Mouse (Mus musculus) embryonic facial prominence, embryonic 12.5 days (tissue): ENCODE results near the gene Slc3a1. TPM values are rescaled to one million over a fixed set of nuclear protein-coding genes. Genes with fewer than 3 reads are reported as not detected.

ENCODE experiments used
- ATAC-seq: fragments of 200-750 bp; cut with Nextera tagmentation; 2 replicates; pipeline ENCODE4 v1.8.0; 2017; ENCODE audit not compliant: insufficient number of reproducible peaks, insufficient read depth, low FRiP score, low TSS enrichment
- H3K27ac ChIP-seq: fragments of 300-500 bp; sonication (generic); 2 replicates; pipeline ENCODE4 v1.5.1; 2016; ENCODE audit warnings: mild to moderate bottlenecking
- H3K27me3 ChIP-seq: fragments of 300-500 bp; sonication (generic); 2 replicates; pipeline ENCODE4 v1.6.1; 2016; ENCODE audit warnings: mild to moderate bottlenecking, moderate library complexity
- H3K36me3 ChIP-seq: fragments of 300-500 bp; sonication (generic); 2 replicates; pipeline ENCODE4 v1.6.1; 2016; ENCODE audit warnings: mild to moderate bottlenecking
- H3K4me1 ChIP-seq: fragments of 300-500 bp; sonication (generic); 2 replicates; pipeline ENCODE4 v1.6.1; 2016
- H3K4me2 ChIP-seq: fragments of 300-500 bp; sonication (generic); replicated peaks from 2 replicates; pipeline ENCODE4 v1.6.1; 2016; ENCODE audit warnings: mild to moderate bottlenecking, moderate library complexity
- H3K4me3 ChIP-seq: fragments of 300-500 bp; sonication (generic); 2 replicates; pipeline ENCODE4 v1.5.1; 2016; ENCODE audit warnings: mild to moderate bottlenecking
- H3K9ac ChIP-seq: fragments of 300-500 bp; sonication (generic); 2 replicates; pipeline ENCODE4 v1.6.1; 2016; ENCODE audit warnings: mild to moderate bottlenecking, moderate library complexity
- H3K9me3 ChIP-seq: fragments of 300-500 bp; sonication (generic); 2 replicates; pipeline ENCODE4 v1.6.1; 2016; ENCODE audit warnings: mild to moderate bottlenecking, moderate library complexity
- WGBS: fragments of 180-500 bp; shearing (Covaris S2); methylation state at CpG from one replicate; pipeline ENCODE4 v1.1.7; 2016; 5-methylcytosine and 5-hydroxymethylcytosine counted together
- polyA plus RNA-seq: library from polyadenylated mRNA; unstranded; fragments of >200 nt; fragmentation: Nextera tagmentation; extraction: Ambion mirVana; gene quantifications from 2 replicates; pipeline ENCODE4 v1.2.1, GENCODE M21; 2016

Gene Slc3a1
- polyA plus RNA-seq, 1 experiment from 2014 or later: 0.37 TPM

- Histone ChIP-seq H3K27ac (peak within 1 kb of the TSS; percentile 85), H3K4me2 (peak within 1 kb of the TSS; percentile 67), H3K27me3 (no peaks in the 10 kb centered on the region), H3K9me3 (no peaks in the 10 kb centered on the region), H3K9ac (peak within 1 kb of the TSS; percentile 72), H3K4me1 (peaks cover 10% of the 10 kb centered on the region), H3K36me3 (no peaks in the 10 kb centered on the region), H3K4me3 (peak within 1 kb of the TSS; percentile 85)
- under 1% methylated on average over 58 of the region's 63 CpGs for WGBS
- ATAC-seq: peak; percentile 98
Measured at GRCm38 (mm10) chr17:85090120-85091099, 62.2 kb downstream of the Slc3a1 start, which contains the start of the genes Prepl and Camkmt. Gene Prepl (minus strand): TSS chr17:85090241. Gene Camkmt (plus strand): TSS chr17:85090552.

GRCm38 (mm10) chr17:85091762-85092161 lies 63.6 kb downstream of the Slc3a1 start:
- Histone ChIP-seq H3K36me3 (no peaks in the 10 kb centered on the region), H3K27ac (no peak overlapping the region), H3K27me3 (no peaks in the 10 kb centered on the region), H3K9me3 (no peaks in the 10 kb centered on the region), H3K4me2 (no peak overlapping the region), H3K9ac (no peak overlapping the region), H3K4me1 (peaks cover 10% of the 10 kb centered on the region), H3K4me3 (peak overlapping the region; percentile 85; the same call in 1 of the 2 replicates)
- 91% methylated on average over 6 of the region's 6 CpGs for WGBS
- no peak for ATAC-seq

- H3K36me3 ChIP-seq: peaks cover 22% of the 10 kb centered on the region
- H3K4me2 ChIP-seq: no peak overlapping the region
- no peak overlapping the region for H3K9ac ChIP-seq
- 96% methylated on average over 3 of the region's 3 CpGs for WGBS
- H3K4me1 ChIP-seq: peaks cover 3% of the 10 kb centered on the region
- no peak overlapping the region for H3K4me3 ChIP-seq
- H3K27ac ChIP-seq: no peak overlapping the region
- H3K9me3 ChIP-seq: peaks cover 6% of the 10 kb centered on the region; the same call in 1 of the 2 replicates
- H3K27me3 ChIP-seq: no peaks in the 10 kb centered on the region
- no peak for ATAC-seq
Measured at GRCm38 (mm10) chr17:85096396-85096795, 68.2 kb downstream of the Slc3a1 start.

GRCm38 (mm10) chr17:85098677-85099323 lies 70.6 kb downstream of the Slc3a1 start:
- Histone ChIP-seq H3K27ac (no peak overlapping the region), H3K9me3 (peaks cover 6% of the 10 kb centered on the region; the same call in 1 of the 2 replicates), H3K27me3 (no peaks in the 10 kb centered on the region), H3K36me3 (peaks cover 22% of the 10 kb centered on the region), H3K4me2 (no peak overlapping the region), H3K9ac (no peak overlapping the region), H3K4me3 (no peak overlapping the region), H3K4me1 (no peaks in the 10 kb centered on the region)
- ATAC-seq: no peak
- 91% methylated on average over 7 of the region's 7 CpGs for WGBS

GRCm38 (mm10) chr17:85100232-85100631 lies 72.1 kb downstream of the Slc3a1 start:
- Histone ChIP-seq H3K9ac (no peak overlapping the region), H3K4me2 (no peak overlapping the region), H3K27ac (no peak overlapping the region), H3K27me3 (no peaks in the 10 kb centered on the region), H3K9me3 (peaks cover 6% of the 10 kb centered on the region; the same call in 1 of the 2 replicates), H3K4me3 (no peak overlapping the region), H3K4me1 (no peaks in the 10 kb centered on the region), H3K36me3 (peaks cover 22% of the 10 kb centered on the region)
- ATAC-seq: no peak
- 83% methylated on average over 3 of the region's 3 CpGs for WGBS

- no peak for ATAC-seq
- H3K4me1 ChIP-seq: no peaks in the 10 kb centered on the region
- 85% methylated on average over 7 of the region's 7 CpGs for WGBS
Measured at GRCm38 (mm10) chr17:85101751-85102150, 73.6 kb downstream of the Slc3a1 start.

GRCm38 (mm10) chr17:85103310-85103709 lies 75.1 kb downstream of the Slc3a1 start:
- no peak overlapping the region for H3K9ac ChIP-seq
- no peaks in the 10 kb centered on the region for H3K4me1 ChIP-seq
- peaks cover 6% of the 10 kb centered on the region; the same call in 1 of the 2 replicates for H3K9me3 ChIP-seq
- peaks cover 9% of the 10 kb centered on the region for H3K36me3 ChIP-seq
- H3K4me2 ChIP-seq: no peak overlapping the region
- H3K4me3 ChIP-seq: no peak overlapping the region
- no peak for ATAC-seq
- no peak overlapping the region for H3K27ac ChIP-seq
- H3K27me3 ChIP-seq: no peaks in the 10 kb centered on the region
- WGBS: 47% methylated on average over 2 of the region's 2 CpGs

More at GRCm38 (mm10) chr17:85101751-85102150, 73.6 kb downstream of the Slc3a1 start:
- H3K4me3 ChIP-seq: no peak overlapping the region
- H3K4me2 ChIP-seq: no peak overlapping the region
- H3K9me3 ChIP-seq: peaks cover 6% of the 10 kb centered on the region; the same call in 1 of the 2 replicates
- H3K36me3 ChIP-seq: peaks cover 22% of the 10 kb centered on the region
- no peak overlapping the region for H3K27ac ChIP-seq
- no peak overlapping the region for H3K9ac ChIP-seq
- no peaks in the 10 kb centered on the region for H3K27me3 ChIP-seq

GRCm38 (mm10) chr17:85110640-85111039 lies 82.5 kb downstream of the Slc3a1 start:
- no peak overlapping the region for H3K9ac ChIP-seq
- H3K4me3 ChIP-seq: no peak overlapping the region
- H3K36me3 ChIP-seq: no peaks in the 10 kb centered on the region
- no peak overlapping the region for H3K4me2 ChIP-seq
- no peaks in the 10 kb centered on the region for H3K4me1 ChIP-seq
- 100% methylated on average over 1 of the region's 1 CpGs for WGBS
- ATAC-seq: no peak
- no peak overlapping the region for H3K27ac ChIP-seq
- no peaks in the 10 kb centered on the region for H3K27me3 ChIP-seq
- no peaks in the 10 kb centered on the region for H3K9me3 ChIP-seq

GRCm38 (mm10) chr17:85113441-85113840 lies 85.3 kb downstream of the Slc3a1 start:
- H3K9me3 ChIP-seq: no peaks in the 10 kb centered on the region
- H3K4me3 ChIP-seq: no peak overlapping the region
- no peak overlapping the region for H3K27ac ChIP-seq
- no peaks in the 10 kb centered on the region for H3K4me1 ChIP-seq
- H3K36me3 ChIP-seq: no peaks in the 10 kb centered on the region
- no peak for ATAC-seq
- no peaks in the 10 kb centered on the region for H3K27me3 ChIP-seq
- no peak overlapping the region for H3K9ac ChIP-seq
- no peak overlapping the region for H3K4me2 ChIP-seq
- 78% methylated on average over 8 of the region's 8 CpGs for WGBS
